Mouse (Mus musculus) WW6 (cell line): ENCODE data around the gene Poglut1.
A peak's percentile ranks its signal among the peaks of the same experiment; 100 is the strongest.
"Not testable (repeated sequence)": the region's sequence is repeated elsewhere in the genome, so short reads cannot be mapped to it uniquely, and the experiment has no call there.

Experiments
- DNase-seq: peaks from one replicate; pipeline ENCODE4 v3.0.0-alpha.2; 2013; ENCODE audit warnings: low read depth, low spot score

Poglut1 gene

GRCm38 (mm10) chr16:38536544-38537146 is 13.4 kb downstream of the Poglut1 start:
- peak; percentile 63 for DNase-seq

GRCm38 (mm10) chr16:38526264-38526663 is 23.8 kb downstream of the Poglut1 start:
- no peak for DNase-seq

GRCm38 (mm10) chr16:38522129-38523084 is 27.7 kb downstream of the Poglut1 start, which contains the start of gene Timmdc1:
Timmdc1 (minus strand) TSS chr16:38522663.
- peak; percentile 88 for DNase-seq

- no peak for DNase-seq
Measured at GRCm38 (mm10) chr16:38521211-38521987, 28.7 kb downstream of the Poglut1 start.

- no peak for DNase-seq
Measured at GRCm38 (mm10) chr16:38519140-38519539, 30.9 kb downstream of the Poglut1 start.

- no peak for DNase-seq
Measured at GRCm38 (mm10) chr16:38510846-38511245, 39.2 kb downstream of the Poglut1 start.

- peak; percentile 43 for DNase-seq
Measured at GRCm38 (mm10) chr16:38506041-38506634, 43.9 kb downstream of the Poglut1 start.

- DNase-seq: no peak
Measured at GRCm38 (mm10) chr16:38503528-38503927, 46.5 kb downstream of the Poglut1 start.

GRCm38 (mm10) chr16:38502469-38502868 is 47.6 kb downstream of the Poglut1 start:
- DNase-seq: no peak

- no peak for DNase-seq
Measured at GRCm38 (mm10) chr16:38496604-38497140, 53.4 kb downstream of the Poglut1 start.

GRCm38 (mm10) chr16:38493890-38494289 is 56.2 kb downstream of the Poglut1 start:
- no peak for DNase-seq

GRCm38 (mm10) chr16:38492551-38492950 is 57.5 kb downstream of the Poglut1 start:
- no peak for DNase-seq

GRCm38 (mm10) chr16:38483582-38484309 is 66.3 kb downstream of the Poglut1 start:
- no peak for DNase-seq

- DNase-seq: no peak
Measured at GRCm38 (mm10) chr16:38482780-38483562, 67.1 kb downstream of the Poglut1 start.

- no peak for DNase-seq
Measured at GRCm38 (mm10) chr16:38481327-38481726, 68.7 kb downstream of the Poglut1 start.

GRCm38 (mm10) chr16:38478296-38478695 is 71.8 kb downstream of the Poglut1 start:
- DNase-seq: no peak

- DNase-seq: not testable (repeated sequence)
Measured at GRCm38 (mm10) chr16:38477241-38477608, 72.8 kb downstream of the Poglut1 start.

GRCm38 (mm10) chr16:38476312-38477240 is 73.5 kb downstream of the Poglut1 start:
- DNase-seq: no peak
